Mouse (Mus musculus) cerebellum, postnatal 14 days (tissue): ENCODE data around the gene Rb1.
A peak's percentile ranks its signal among the peaks of the same experiment; 100 is the strongest.

Experiments used
- DNase-seq, 2 experiments: peaks; one replicate each; pipeline ENCODE4 v3.0.0; 2021; ENCODE audit warnings: mixed read lengths in 2 of 2

The Rb1 gene

GRCm38 (mm10) chr14:73325456-73326381, at the start of gene Rb1:
Gene Rb1, minus strand, starts transcription at chr14:73325822.
- peak; percentile 83 to 88 for DNase-seq

DNA sequence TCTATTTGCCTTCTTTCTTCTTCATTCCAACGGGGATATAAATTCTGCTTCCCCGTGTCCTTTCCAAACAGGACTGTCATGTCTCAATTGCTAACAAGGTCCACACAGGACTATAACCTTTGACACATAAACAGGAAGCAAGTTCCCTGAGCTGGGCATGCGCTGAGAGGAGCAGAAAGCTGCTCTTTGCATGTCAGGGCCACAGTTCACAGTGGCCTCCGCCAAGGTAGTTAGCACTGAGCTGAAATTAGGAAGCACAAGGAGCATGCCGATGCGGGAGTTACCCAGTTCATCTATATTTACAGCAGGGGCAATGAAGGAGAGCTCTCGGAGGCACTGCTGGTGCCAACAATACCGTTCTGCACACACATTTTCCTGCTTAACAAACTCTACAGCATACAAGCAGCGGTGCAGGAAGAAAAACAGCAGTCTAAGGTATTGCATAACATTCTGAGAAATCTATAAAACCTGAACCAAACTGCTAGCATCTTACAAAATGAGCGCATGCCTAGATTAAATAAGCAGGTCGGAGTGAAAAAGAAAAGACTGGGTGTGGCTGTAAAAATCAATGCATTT, 48.8 kb upstream of the Rb1 start:
- DNase-seq, result no peak

GRCm38 (mm10) chr14:73373606-73374005, 48.0 kb upstream of the Rb1 start:
- DNase-seq, result no peak

GRCm38 (mm10) chr14:73372990-73373389, 47.4 kb upstream of the Rb1 start:
- DNase-seq, result no peak

DNA sequence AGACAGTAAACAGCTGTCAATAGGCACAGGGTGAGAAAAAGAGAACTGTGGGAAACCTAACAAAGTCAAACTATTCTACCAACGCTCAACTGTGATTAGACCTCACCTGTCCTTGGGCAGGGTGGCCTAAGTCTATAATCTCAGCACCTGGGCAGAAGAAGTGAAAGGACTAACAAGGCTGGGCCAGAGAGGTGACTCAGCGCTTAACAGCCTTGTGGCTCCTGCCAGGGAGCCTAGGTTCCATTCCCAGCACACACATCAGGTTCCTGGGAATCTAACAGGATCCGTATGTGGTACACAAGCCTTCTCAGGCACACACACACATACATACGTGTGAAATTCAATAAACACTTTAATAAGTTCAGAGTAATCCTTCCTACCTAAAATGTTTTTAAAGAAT, 46.0 kb upstream of the Rb1 start:
- no peak for DNase-seq

- no peak for DNase-seq
Measured at GRCm38 (mm10) chr14:73370695-73371372, 45.2 kb upstream of the Rb1 start.

DNA sequence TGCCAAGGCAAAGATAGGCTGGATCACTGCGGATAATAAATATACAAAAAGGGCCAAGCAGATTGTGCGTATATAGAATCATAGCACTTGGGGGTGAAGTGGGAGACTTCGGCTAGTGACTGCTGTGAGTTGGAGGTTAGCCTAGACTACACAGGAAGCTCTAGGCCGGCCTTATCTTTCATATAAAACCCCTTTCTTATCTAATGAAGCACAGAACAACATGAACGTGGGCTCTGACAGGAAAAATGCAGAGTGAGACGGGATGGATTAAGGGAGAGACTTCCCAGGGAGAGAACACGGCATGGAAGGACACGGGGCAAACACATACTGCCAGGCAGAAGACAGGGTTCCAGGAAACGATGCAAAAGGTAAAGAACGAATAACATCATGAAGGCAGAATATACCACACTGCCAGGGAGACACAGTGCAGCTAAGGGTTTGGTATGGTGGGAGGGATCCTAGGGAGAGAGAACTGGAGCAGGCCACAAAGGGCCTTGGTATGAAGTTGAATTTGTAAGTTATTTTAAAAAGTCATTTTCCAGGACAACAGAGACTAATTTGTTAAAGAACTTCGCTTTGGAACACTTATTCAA, 44.6 kb upstream of the Rb1 start:
- no peak for DNase-seq

DNA sequence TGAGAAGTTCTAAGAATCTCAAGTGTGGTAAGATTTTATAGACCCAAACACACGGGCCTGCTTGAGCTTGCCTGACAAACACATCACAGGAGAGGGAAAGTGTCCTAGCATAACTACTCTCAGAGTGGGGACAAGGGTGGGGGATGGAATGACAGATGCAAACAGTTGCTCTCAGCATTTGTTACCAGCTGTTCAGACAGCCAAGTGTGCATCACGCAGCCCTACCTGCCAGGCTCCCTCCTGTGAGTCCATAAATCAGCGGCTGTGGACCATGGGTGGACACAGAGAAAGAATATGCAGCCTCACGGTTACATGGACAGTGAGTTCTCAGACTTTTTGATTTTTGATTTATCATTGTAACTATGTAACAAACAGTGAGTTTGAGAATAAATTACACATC, 44.0 kb upstream of the Rb1 start:
- DNase-seq, result no peak

DNA sequence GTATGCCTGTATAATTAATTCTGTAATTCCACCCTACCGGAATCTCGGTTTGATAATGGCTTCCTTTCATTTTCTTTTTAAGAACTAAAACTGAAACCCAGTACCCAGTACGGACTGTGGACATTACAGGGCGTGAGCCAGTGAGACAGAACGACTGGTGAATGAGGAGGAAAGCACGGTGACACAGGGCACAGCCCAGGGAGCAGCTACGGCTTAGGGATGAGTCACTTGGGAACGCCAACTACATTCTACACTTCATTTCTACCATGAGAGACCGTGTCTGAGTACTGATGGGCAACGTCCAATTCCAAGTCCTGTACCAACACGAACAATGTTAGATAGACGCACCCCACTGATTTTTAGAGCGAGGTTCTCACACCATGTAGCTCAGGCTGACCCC, 43.3 kb upstream of the Rb1 start:
- no peak for DNase-seq

GRCm38 (mm10) chr14:73368221-73368620, 42.6 kb upstream of the Rb1 start:
- no peak for DNase-seq

- DNase-seq, result no peak
Measured at GRCm38 (mm10) chr14:73366278-73366677, 40.7 kb upstream of the Rb1 start.

DNA sequence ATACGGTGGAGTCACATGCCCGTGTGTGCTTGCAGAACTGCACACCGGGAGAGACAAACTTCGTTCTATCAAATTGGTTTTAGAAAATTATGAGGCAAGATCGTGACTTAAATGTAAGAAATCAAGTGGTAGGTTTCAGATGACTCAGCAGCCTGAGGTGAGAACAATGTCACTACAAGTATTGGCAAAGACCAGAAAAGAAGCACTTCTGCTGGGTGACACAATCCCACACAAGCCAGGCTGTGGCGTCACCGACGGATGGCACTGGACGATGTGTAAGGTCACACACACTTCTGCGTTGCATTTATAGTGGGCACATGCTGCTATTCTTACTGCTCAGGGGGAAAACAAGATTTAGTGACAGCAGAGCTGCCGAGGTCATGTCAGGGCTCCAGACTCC, 38.2 kb upstream of the Rb1 start:
- no peak for DNase-seq

DNA sequence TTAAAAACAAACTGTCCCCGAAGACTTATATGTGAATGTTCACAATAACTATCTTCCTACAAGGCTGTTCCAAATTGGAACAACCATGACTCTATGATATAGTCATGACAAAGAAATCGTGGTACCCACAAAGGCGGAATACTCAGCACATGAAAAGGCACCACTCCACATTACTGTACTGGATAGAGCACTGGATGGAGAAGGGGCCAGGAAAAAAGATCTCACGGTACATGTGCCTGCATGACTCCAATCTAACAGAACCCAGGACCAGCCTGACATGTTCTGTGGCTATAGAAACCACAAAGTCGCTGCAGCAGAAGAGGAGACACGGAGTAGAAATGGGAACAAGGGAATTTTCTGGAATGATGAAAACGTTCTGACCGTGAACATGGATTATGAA, 29.1 kb upstream of the Rb1 start:
- no peak for DNase-seq

- no peak for DNase-seq
Measured at GRCm38 (mm10) chr14:73351118-73351517, 25.5 kb upstream of the Rb1 start.

- DNase-seq, result no peak
Measured at GRCm38 (mm10) chr14:73350029-73350428, 24.4 kb upstream of the Rb1 start.

GRCm38 (mm10) chr14:73349061-73349670, 23.5 kb upstream of the Rb1 start:
- no peak for DNase-seq

DNA sequence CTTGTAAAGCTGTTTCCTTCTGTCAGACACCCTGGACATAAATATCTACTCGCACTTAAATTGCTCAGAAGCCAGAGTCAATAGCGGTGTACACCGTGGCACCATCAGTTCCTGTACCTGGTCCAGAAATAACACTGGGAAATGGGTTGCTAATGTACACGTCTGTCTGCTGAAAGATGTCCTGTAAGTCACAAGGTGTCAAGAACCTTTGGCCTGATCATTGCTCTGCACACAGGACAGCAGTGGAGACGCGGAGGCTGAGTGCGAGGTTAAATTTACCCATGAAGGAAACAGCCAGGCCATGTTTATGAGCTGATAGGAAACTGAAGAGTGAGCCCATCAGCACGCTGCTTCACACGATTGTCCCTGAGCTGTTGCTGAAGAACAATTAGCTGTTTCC, 21.7 kb upstream of the Rb1 start:
- no peak for DNase-seq

- DNase-seq, result no peak
Measured at GRCm38 (mm10) chr14:73345614-73346013, 20.0 kb upstream of the Rb1 start.

DNA sequence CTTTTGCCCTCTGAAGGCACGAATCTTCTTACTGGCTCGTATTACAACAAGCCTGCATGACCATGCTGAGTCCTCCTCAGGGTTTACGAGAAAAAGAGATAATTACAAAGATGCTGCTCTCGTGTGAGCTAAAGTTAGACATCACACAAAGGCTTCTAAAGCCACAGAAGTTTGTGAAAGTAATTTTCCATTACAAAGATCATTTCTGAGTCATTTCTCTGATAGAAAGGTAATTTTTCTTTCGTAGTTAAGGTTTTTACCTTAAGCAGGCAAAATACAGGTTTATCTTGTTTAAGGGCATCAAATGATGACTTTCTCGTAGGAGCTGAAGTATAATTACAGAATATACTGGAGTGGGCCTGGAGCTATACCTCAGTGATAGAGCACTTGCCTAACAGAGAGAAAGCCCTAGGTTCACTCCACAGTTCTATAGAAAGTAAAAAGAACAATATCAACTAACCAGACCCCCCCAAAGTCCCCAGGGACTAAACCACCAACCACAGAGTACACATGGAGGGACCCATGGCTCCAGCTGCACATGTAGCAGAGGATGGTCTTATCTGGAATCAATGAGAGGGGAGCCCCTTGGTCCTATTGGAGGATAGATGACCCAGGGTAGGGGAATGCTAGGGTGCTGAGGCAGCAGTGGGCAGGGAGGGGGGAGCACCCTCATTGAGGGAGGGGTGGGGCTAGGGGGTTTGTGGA, 14.6 kb upstream of the Rb1 start:
- DNase-seq, result no peak

GRCm38 (mm10) chr14:73339615-73340014, 14.0 kb upstream of the Rb1 start:
- DNase-seq, result no peak

- DNase-seq, result no peak
Measured at GRCm38 (mm10) chr14:73336316-73337080, 10.9 kb upstream of the Rb1 start.
